Mouse (Mus musculus) liver, adult 2 months (tissue): ENCODE data around the gene Slc25a29. TPM values are rescaled to one million over a fixed set of nuclear protein-coding genes. Genes with fewer than 3 reads are reported as not detected.

ENCODE experiments used
- DNase-seq: peaks from one replicate; pipeline ENCODE4 v3.0.0-alpha.2; 2011; ENCODE audit warnings: low read depth, low spot score; ENCODE audit errors: extremely low read depth
- H3K27ac ChIP-seq: fragments of 200-500 bp; replicated peaks from 2 replicates; pipeline ENCODE4 v1.5.1; 2012; ENCODE audit warnings: low read depth, mild to moderate bottlenecking, control low read depth, inconsistent platforms, low read length; ENCODE audit not compliant: insufficient read depth
- H3K27me3 ChIP-seq: fragments of 200-500 bp; 2 replicates; pipeline ENCODE4 v1.6.1; 2012; ENCODE audit warnings: mild to moderate bottlenecking, moderate library complexity, low read length, inconsistent platforms; ENCODE audit not compliant: control insufficient read depth, insufficient read depth
- H3K36me3 ChIP-seq: fragments of 200-500 bp; 2 replicates; pipeline ENCODE4 v1.6.1; 2012; ENCODE audit warnings: low read length, inconsistent platforms; ENCODE audit not compliant: control insufficient read depth, insufficient read depth
- H3K4me1 ChIP-seq: fragments of 200-500 bp; 2 replicates; pipeline ENCODE4 v1.6.1; 2011; ENCODE audit warnings: low read length; ENCODE audit not compliant: control insufficient read depth, insufficient read depth
- H3K4me3 ChIP-seq: fragments of 200-500 bp; 2 replicates; pipeline ENCODE4 v1.5.1; 2011; ENCODE audit warnings: low read depth, mild to moderate bottlenecking, control low read depth, low read length, moderate library complexity; ENCODE audit not compliant: insufficient read depth
- H3K79me2 ChIP-seq: fragments of 200-500 bp; 2 replicates; pipeline ENCODE4 v1.6.1; 2012; ENCODE audit warnings: inconsistent platforms, mild to moderate bottlenecking, low read length, moderate library complexity; ENCODE audit not compliant: control insufficient read depth, insufficient read depth
- H3K9ac ChIP-seq: fragments of 200-500 bp; 2 replicates; pipeline ENCODE4 v1.6.1; 2012; ENCODE audit warnings: low read depth, mild to moderate bottlenecking, control low read depth, inconsistent platforms, low read length
- CTCF ChIP-seq: fragments of 200-500 bp; IDR thresholded peaks from 2 replicates; pipeline ENCODE4 v1.5.1; 2011; ENCODE audit warnings: low read depth, low read length, control low read depth
- POLR2A ChIP-seq: fragments of 200-500 bp; IDR thresholded peaks from 2 replicates; pipeline ENCODE4 v1.6.1; 2011; ENCODE audit warnings: low read length, control low read depth; ENCODE audit not compliant: insufficient read depth; ENCODE audit errors: extremely low read depth
- WGBS: fragments of 180-500 bp; shearing (Covaris S2); methylation state at CpG from one replicate; pipeline ENCODE4 v1.1.7; 2018; 5-methylcytosine and 5-hydroxymethylcytosine counted together
- polyA plus RNA-seq: library from polyadenylated mRNA; depleted of rRNA; stranded (reverse); fragments of >200 nt; gene quantifications from 2 replicates; pipeline ENCODE4 v1.2.3, GENCODE M21; 2012
- total RNA-seq: library from RNA; depleted of rRNA; stranded (reverse); fragments of >200 nt; gene quantifications from 2 replicates; pipeline ENCODE4 v1.2.3, GENCODE M21; 2014

The Slc25a29 gene
- total and polyA plus RNA-seq, 2 experiments = 1.9 to 5.4 TPM

DNA sequence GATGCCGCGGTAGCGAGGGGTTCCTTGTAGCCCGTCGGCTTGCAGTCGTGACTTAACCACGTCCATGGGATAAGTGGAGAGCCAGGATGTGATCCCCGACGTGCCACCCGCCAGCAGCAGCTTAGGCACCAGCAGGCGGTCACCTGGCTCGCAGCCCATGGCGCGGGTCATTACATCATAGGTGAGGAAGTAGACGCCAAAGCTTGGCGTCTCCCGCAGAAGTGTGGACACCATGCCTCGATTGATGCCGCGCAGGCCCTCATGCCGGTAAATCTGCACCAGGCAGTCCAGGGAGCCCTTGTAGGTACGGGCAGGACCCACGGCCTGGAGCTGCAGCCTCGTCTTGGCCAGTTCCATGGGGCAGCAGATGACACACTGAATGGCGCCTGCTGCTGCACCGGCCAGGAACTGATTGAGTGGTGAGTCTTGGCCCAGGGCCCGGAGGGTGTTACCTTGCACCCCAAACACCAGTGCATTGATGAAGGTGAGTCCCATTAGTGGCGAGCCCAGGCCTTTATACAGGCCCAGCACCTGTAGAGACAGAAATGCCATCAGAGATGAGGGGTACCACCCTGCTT, 8.6 kb downstream of the Slc25a29 start:
- TF ChIP-seq POLR2A = no peak
- TF ChIP-seq CTCF = no peak
- H3K27me3 ChIP-seq = no peaks in the 10 kb centered on the region
- no peak overlapping the region for H3K27ac ChIP-seq
- peaks cover 17% of the 10 kb centered on the region; the same call in 1 of the 2 replicates for H3K79me2 ChIP-seq
- no peaks in the 10 kb centered on the region for H3K4me1 ChIP-seq
- WGBS = 94% methylated on average over 28 of the region's 28 CpGs
- H3K9ac ChIP-seq = no peak overlapping the region
- DNase-seq = no peak
- H3K4me3 ChIP-seq = no peak overlapping the region
- no peaks in the 10 kb centered on the region for H3K36me3 ChIP-seq

- DNase-seq = no peak
- Histone ChIP-seq H3K79me2 (peaks cover 17% of the 10 kb centered on the region; the same call in 1 of the 2 replicates), H3K4me3 (no peak overlapping the region), H3K4me1 (no peaks in the 10 kb centered on the region), H3K36me3 (no peaks in the 10 kb centered on the region), H3K27ac (no peak overlapping the region), H3K27me3 (no peaks in the 10 kb centered on the region), H3K9ac (no peak overlapping the region)
- TF ChIP-seq POLR2A (no peak), CTCF (no peak)
- 95% methylated on average over 19 of the region's 19 CpGs for WGBS
Observed at GRCm38 (mm10) chr12:108826282-108826957, 9.3 kb downstream of the Slc25a29 start.

DNA sequence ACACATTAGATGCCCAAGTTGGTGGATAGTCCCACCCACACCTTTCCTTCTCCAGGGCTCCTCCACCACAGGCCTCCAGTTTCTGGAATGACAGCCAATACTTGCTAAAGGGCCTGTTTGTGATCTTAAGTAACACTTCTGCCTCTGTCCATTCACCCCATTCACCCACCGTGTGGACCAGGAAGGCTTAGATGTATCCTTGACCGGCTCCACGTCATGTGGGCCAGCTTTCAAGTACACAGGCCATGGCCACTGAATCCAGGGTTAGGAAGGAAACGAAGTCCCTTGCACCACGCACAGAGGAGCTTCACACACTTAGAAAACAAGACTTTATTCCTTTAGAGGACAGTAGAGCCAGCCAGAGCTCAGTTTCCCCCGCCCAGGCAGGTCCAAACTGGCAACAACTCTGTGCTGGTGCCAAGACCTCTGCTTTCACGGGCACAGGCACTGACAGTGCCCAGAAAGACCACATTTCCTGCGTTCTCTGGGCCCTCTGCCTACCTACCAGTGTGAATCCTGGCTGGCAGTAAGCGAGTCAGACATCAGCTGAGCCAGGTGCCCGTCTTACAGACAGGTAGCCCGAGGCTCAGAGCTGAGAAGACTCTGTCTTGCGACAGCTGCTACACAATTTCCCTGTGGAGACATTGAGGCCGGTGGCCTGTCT, 10.0 kb downstream of the Slc25a29 start:
- WGBS = 93% methylated on average over 13 of the region's 13 CpGs
- no peak overlapping the region for H3K27ac ChIP-seq
- DNase-seq = no peak

GRCm38 (mm10) chr12:108824225-108824874, 11.3 kb downstream of the Slc25a29 start:
- no peak for TF ChIP-seq POLR2A
- no peak for TF ChIP-seq CTCF
- 94% methylated on average over 15 of the region's 15 CpGs for WGBS
- H3K79me2 ChIP-seq = peaks cover 17% of the 10 kb centered on the region; the same call in 1 of the 2 replicates
- H3K9ac ChIP-seq = no peak overlapping the region
- no peak overlapping the region for H3K4me3 ChIP-seq
- DNase-seq = no peak
- no peak overlapping the region for H3K27ac ChIP-seq
- H3K4me1 ChIP-seq = no peaks in the 10 kb centered on the region
- no peaks in the 10 kb centered on the region for H3K27me3 ChIP-seq
- H3K36me3 ChIP-seq = no peaks in the 10 kb centered on the region

More for the DNA sequence above, 10.0 kb downstream of the Slc25a29 start:
- no peak overlapping the region for H3K9ac ChIP-seq
- no peaks in the 10 kb centered on the region for H3K36me3 ChIP-seq
- no peak for TF ChIP-seq POLR2A
- no peak for TF ChIP-seq CTCF
- H3K27me3 ChIP-seq = no peaks in the 10 kb centered on the region
- H3K79me2 ChIP-seq = peaks cover 17% of the 10 kb centered on the region; the same call in 1 of the 2 replicates
- no peak overlapping the region for H3K4me3 ChIP-seq
- H3K4me1 ChIP-seq = no peaks in the 10 kb centered on the region

GRCm38 (mm10) chr12:108823036-108823435, 12.6 kb downstream of the Slc25a29 start:
- TF ChIP-seq POLR2A (no peak), CTCF (no peak)
- Histone ChIP-seq H3K36me3 (no peaks in the 10 kb centered on the region), H3K4me3 (no peak overlapping the region), H3K9ac (no peak overlapping the region), H3K27me3 (no peaks in the 10 kb centered on the region), H3K27ac (no peak overlapping the region), H3K79me2 (peaks cover 17% of the 10 kb centered on the region; the same call in 1 of the 2 replicates), H3K4me1 (no peaks in the 10 kb centered on the region)
- DNase-seq = no peak
- WGBS = 80% methylated on average over 8 of the region's 8 CpGs
